Mouse (Mus musculus) gastrocnemius, postnatal 25 days (tissue): ENCODE data around the gene Cyp11a1. TPM values are rescaled to one million over a fixed set of nuclear protein-coding genes. Genes with fewer than 3 reads are reported as not detected.

Experiments used
- DNase-seq: peaks from one replicate; pipeline ENCODE4 v3.0.0; 2022
- total RNA-seq, 2 experiments: library from RNA; stranded (reverse); gene quantifications; 1 replicate in 1 of 2; 2 replicates in 1 of 2; pipeline ENCODE4 v1.2.3; 2021

Gene Cyp11a1
- total RNA-seq, 2 experiments from 2014 or later, result 0.15 to 0.32 TPM

GRCm38 (mm10) chr9:57972141-57972591, 34.0 kb upstream of the Cyp11a1 start:
- peak; percentile 40 for DNase-seq

- DNase-seq, result no peak
These were observed 33.3 kb upstream of the Cyp11a1 start for GRCm38 (mm10) chr9:57972776-57973439.

- DNase-seq, result no peak
These were observed 32.7 kb upstream of the Cyp11a1 start for GRCm38 (mm10) chr9:57973440-57974066.

- no peak for DNase-seq
These were observed 32.0 kb upstream of the Cyp11a1 start for GRCm38 (mm10) chr9:57974221-57974620.

- no peak for DNase-seq
These were observed 30.9 kb upstream of the Cyp11a1 start for GRCm38 (mm10) chr9:57975200-57975821.

GRCm38 (mm10) chr9:57978025-57978424, 28.2 kb upstream of the Cyp11a1 start:
- DNase-seq, result no peak

- DNase-seq, result no peak
These were observed 27.4 kb upstream of the Cyp11a1 start for GRCm38 (mm10) chr9:57978858-57979257.

GRCm38 (mm10) chr9:57980570-57980969, 25.6 kb upstream of the Cyp11a1 start:
- no peak for DNase-seq

GRCm38 (mm10) chr9:57985304-57985703, 20.9 kb upstream of the Cyp11a1 start:
- no peak for DNase-seq

GRCm38 (mm10) chr9:57986293-57986692, 19.9 kb upstream of the Cyp11a1 start:
- DNase-seq, result no peak

GRCm38 (mm10) chr9:57988098-57988497, 18.1 kb upstream of the Cyp11a1 start:
- DNase-seq, result no peak

- no peak for DNase-seq
These were observed 16.9 kb upstream of the Cyp11a1 start for GRCm38 (mm10) chr9:57989309-57989708.

- no peak for DNase-seq
These were observed 15.6 kb upstream of the Cyp11a1 start for GRCm38 (mm10) chr9:57990438-57991110.

GRCm38 (mm10) chr9:57992060-57992459, 14.2 kb upstream of the Cyp11a1 start:
- DNase-seq, result no peak

- DNase-seq, result no peak
These were observed 13.2 kb upstream of the Cyp11a1 start for GRCm38 (mm10) chr9:57992781-57993591.

- no peak for DNase-seq
These were observed 10.9 kb upstream of the Cyp11a1 start for GRCm38 (mm10) chr9:57995282-57995681.

GRCm38 (mm10) chr9:57997511-57998031, 8.6 kb upstream of the Cyp11a1 start:
- peak; percentile 33 for DNase-seq

- DNase-seq, result no peak
These were observed 8.1 kb upstream of the Cyp11a1 start for GRCm38 (mm10) chr9:57998032-57998659.

GRCm38 (mm10) chr9:57998685-57999084, 7.5 kb upstream of the Cyp11a1 start:
- no peak for DNase-seq

GRCm38 (mm10) chr9:57999676-58000075, 6.5 kb upstream of the Cyp11a1 start:
- DNase-seq, result no peak

- no peak for DNase-seq
These were observed 2.9 kb upstream of the Cyp11a1 start for GRCm38 (mm10) chr9:58003272-58003671.
